Mouse (Mus musculus) limb, embryonic 10.5 days (tissue): ENCODE measurements around the gene Zscan10. TPM values are rescaled to one million over a fixed set of nuclear protein-coding genes. Genes with fewer than 3 reads are reported as not detected.
A peak's percentile ranks its signal among the peaks of the same experiment; 100 is the strongest.
"Not testable (repeated sequence)": the region's sequence is repeated elsewhere in the genome, so short reads cannot be mapped to it uniquely, and the experiment has no call there.

Source experiments
- DNase-seq: peaks from one replicate; pipeline ENCODE4 v3.0.0-alpha.2; 2017; ENCODE audit warnings: low spot score
- H3K27ac ChIP-seq: fragments of 300-500 bp; sonication (generic); 2 replicates; pipeline ENCODE4 v1.5.1; 2016; ENCODE audit warnings: mild to moderate bottlenecking
- H3K27me3 ChIP-seq: fragments of 300-500 bp; sonication (generic); 2 replicates; pipeline ENCODE4 v1.6.1; 2016; ENCODE audit warnings: low read depth, mild to moderate bottlenecking; ENCODE audit not compliant: poor library complexity, severe bottlenecking
- H3K36me3 ChIP-seq: fragments of 300-500 bp; sonication (generic); 2 replicates; pipeline ENCODE4 v1.6.1; 2016; ENCODE audit warnings: mild to moderate bottlenecking, moderate library complexity
- H3K4me1 ChIP-seq: fragments of 300-500 bp; sonication (generic); 2 replicates; pipeline ENCODE4 v1.6.1; 2016
- H3K4me3 ChIP-seq: fragments of 300-500 bp; sonication (generic); 2 replicates; pipeline ENCODE4 v1.5.1; 2016; ENCODE audit warnings: mild to moderate bottlenecking, moderate library complexity
- H3K9me3 ChIP-seq: fragments of 300-500 bp; sonication (generic); replicated peaks from 2 replicates; pipeline ENCODE4 v1.6.1; 2016; ENCODE audit warnings: mild to moderate bottlenecking
- WGBS: fragments of 180-500 bp; shearing (Covaris S2); methylation state at CpG from one replicate; pipeline ENCODE4 v1.1.7; 2016; 5-methylcytosine and 5-hydroxymethylcytosine counted together
- polyA plus RNA-seq: library from polyadenylated mRNA; unstranded; fragments of >200 nt; fragmentation: Nextera tagmentation; extraction: Ambion mirVana; gene quantifications from 2 replicates; pipeline ENCODE4 v1.2.1, GENCODE M21; 2016

Gene Zscan10
- polyA plus RNA-seq, 1 experiment from 2014 or later = 0.35 TPM

DNA sequence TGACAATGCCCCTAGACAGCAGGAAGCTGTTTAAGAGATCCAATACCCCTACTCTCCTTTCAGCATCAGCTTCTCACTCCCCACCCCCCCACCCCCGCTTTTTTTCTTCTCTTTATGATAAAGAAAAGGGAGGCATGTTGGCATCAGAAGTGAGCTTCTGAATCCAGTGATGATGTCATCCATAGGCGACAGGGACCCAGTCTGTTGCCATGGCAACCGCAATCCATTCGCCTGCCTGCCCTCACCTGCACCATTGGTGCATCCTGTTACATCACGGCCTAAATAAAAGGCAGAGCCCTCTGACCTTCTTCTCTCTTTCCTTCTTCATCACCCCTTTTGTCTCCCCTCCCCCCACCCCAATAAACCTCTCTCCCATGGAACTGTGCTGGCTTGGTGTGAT, 32.3 kb upstream of the Zscan10 start:
- 37% methylated on average over 5 of the region's 5 CpGs for WGBS

DNA sequence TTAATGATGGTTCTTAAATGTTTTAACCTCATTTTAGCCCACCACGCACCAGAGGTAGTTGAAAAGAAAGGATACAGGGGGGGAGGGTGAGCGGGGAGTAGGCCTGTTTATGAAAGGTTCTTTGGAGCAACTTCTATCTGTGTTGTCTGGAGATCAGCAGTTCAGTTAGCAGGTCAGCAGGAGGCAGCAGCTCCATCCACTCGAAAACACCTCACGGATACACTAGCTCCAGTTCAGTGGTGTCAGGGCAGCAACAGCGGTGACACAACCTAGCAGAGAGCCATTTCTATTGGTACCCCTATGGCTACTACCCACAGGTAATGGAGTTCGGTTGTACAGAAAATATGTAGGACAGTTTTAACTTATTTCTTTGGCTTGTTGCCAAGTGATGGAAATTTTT, 30.6 kb upstream of the Zscan10 start:
- Histone ChIP-seq H3K36me3 (peaks cover 26% of the 10 kb centered on the region), H3K4me3 (no peak overlapping the region), H3K4me1 (peaks cover 1% of the 10 kb centered on the region), H3K9me3 (no peaks in the 10 kb centered on the region), H3K27me3 (no peaks in the 10 kb centered on the region), H3K27ac (no peak overlapping the region)
- WGBS = 45% methylated on average over 6 of the region's 6 CpGs
- DNase-seq = no peak

More for the DNA sequence above, 32.3 kb upstream of the Zscan10 start:
- Histone ChIP-seq H3K27me3 (no peaks in the 10 kb centered on the region), H3K4me3 (no peak overlapping the region), H3K9me3 (no peaks in the 10 kb centered on the region), H3K36me3 (peaks cover 10% of the 10 kb centered on the region), H3K4me1 (peaks cover 6% of the 10 kb centered on the region), H3K27ac (no peak overlapping the region)
- no peak for DNase-seq

DNA sequence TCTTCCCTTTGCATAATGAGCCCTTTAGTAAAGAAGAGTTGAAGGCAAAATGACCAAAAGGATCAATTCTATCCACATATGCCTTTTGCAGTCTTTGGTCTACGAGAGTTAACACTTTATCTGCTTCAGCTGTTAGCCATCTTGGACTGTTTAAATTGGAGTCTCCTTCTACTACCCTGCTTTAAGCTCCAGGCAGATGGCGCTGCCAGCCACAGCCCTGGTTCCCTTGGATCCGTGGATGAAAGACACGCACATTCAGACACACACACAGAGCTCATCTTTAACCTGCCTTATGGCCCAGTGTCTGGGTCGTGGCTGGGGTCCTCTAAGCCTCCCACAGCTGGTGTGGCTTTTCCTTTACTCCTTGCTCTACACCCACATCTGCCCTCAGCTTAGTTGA, 29.6 kb upstream of the Zscan10 start:
- DNase-seq = no peak
- H3K27ac ChIP-seq = no peak overlapping the region
- no peaks in the 10 kb centered on the region for H3K9me3 ChIP-seq
- no peak overlapping the region for H3K4me3 ChIP-seq
- H3K27me3 ChIP-seq = no peaks in the 10 kb centered on the region
- no peaks in the 10 kb centered on the region for H3K4me1 ChIP-seq
- 28% methylated on average over 5 of the region's 5 CpGs for WGBS
- H3K36me3 ChIP-seq = peaks cover 36% of the 10 kb centered on the region

DNA sequence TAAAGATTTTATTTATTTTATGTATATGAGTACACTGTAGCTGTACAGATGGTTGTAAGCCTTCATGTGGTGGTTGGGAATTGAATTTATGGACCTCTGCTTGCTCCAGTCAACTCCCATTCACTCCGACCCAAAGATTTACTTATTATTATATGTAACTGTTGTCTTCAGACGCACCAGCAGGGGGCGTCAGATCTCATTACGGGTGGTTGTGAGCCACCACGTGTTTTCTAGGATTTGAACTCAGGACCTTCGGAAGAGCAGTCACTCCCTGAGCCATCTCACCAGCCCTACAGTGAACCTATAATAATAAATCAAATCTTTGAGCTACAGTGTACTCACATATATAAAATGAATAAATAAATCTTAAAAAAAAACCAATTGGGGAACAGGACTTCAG, 28.6 kb upstream of the Zscan10 start:
- Histone ChIP-seq H3K36me3 (peaks cover 46% of the 10 kb centered on the region), H3K27me3 (no peaks in the 10 kb centered on the region), H3K27ac (no peak overlapping the region), H3K4me1 (no peaks in the 10 kb centered on the region), H3K9me3 (no peaks in the 10 kb centered on the region; the same call in 1 of the 2 replicates), H3K4me3 (no peak overlapping the region)
- DNase-seq = no peak
- 84% methylated on average over 6 of the region's 6 CpGs for WGBS

DNA sequence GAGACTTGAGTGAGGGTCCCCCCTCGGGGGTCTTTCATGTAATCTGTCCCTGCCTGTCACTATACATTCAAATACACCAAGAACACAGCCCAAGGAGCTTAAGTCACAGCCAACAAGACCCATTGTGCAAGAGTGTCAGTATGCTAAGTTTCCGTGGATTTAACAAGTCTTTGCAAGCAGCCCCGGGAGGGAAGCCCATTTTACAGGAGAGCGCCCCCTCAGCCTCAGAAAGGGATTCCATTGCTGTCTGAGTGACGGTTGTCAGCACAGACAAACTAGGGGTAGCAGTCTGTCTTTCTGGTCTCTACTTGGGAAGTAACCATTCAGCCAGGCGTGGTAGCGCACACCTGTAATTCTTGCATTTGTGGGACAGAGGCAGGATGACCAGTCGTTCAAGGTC, 26.5 kb upstream of the Zscan10 start:
- Histone ChIP-seq H3K4me3 (no peak overlapping the region), H3K27me3 (no peaks in the 10 kb centered on the region), H3K36me3 (peaks cover 64% of the 10 kb centered on the region), H3K4me1 (no peaks in the 10 kb centered on the region), H3K27ac (no peak overlapping the region), H3K9me3 (no peaks in the 10 kb centered on the region; the same call in 1 of the 2 replicates)
- DNase-seq = no peak
- 92% methylated on average over 8 of the region's 8 CpGs for WGBS

- H3K36me3 ChIP-seq = peaks cover 83% of the 10 kb centered on the region
- H3K4me3 ChIP-seq = no peak overlapping the region
- H3K4me1 ChIP-seq = no peaks in the 10 kb centered on the region
- no peak for DNase-seq
- no peaks in the 10 kb centered on the region for H3K27me3 ChIP-seq
- no peaks in the 10 kb centered on the region; the same call in 1 of the 2 replicates for H3K9me3 ChIP-seq
- H3K27ac ChIP-seq = no peak overlapping the region
- 95% methylated on average over 38 of the region's 38 CpGs for WGBS
Observed at GRCm38 (mm10) chr17:23575951-23576552, 24.6 kb upstream of the Zscan10 start.

DNA sequence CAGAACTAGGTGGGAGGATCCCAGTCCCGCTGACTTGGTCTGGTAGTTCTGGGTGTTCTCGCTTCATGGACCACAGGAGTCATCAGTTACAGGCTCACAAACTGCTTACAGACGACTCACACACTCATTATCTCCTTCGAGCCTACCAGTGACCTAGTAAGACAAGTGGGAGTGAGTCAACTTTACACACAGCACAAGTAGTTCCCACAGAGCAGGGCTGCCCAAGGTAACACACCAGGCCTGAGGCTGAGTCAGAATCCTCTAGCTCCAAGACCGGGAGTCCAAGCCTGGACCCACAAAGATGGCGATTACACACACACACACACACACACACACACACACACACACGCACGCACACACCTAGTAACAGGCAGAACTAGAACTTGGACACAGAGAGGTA, 15.9 kb upstream of the Zscan10 start:
- H3K36me3 ChIP-seq = peaks cover 37% of the 10 kb centered on the region
- H3K27me3 ChIP-seq = no peaks in the 10 kb centered on the region
- peak overlapping the region; percentile 77 for H3K4me3 ChIP-seq
- H3K9me3 ChIP-seq = no peaks in the 10 kb centered on the region
- H3K4me1 ChIP-seq = peaks cover 25% of the 10 kb centered on the region
- no peak for DNase-seq
- WGBS = 89% methylated on average over 8 of the region's 8 CpGs
- no peak overlapping the region for H3K27ac ChIP-seq

GRCm38 (mm10) chr17:23585721-23586491, 14.8 kb upstream of the Zscan10 start:
- WGBS = under 1% methylated on average over 22 of the region's 22 CpGs
- H3K27me3 ChIP-seq = no peaks in the 10 kb centered on the region

DNA sequence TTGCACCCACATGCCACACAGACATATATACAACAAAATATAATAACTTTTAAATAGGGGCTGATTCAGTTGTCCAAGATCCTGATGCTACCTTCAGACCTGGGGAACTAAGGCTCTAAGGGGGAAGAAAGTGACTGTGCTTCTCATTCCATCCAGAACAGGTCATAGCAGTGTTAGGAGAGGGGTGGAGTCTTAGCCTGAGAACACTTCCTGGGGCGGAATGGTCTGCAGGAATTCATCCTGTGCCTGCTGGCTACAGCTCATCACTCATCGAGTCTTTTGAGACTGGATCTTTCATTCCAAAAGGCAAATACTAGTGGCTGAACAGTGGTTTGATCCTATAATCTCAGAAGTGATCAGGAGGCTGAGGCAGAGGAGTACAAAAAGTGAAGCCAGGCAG, 13.4 kb upstream of the Zscan10 start:
- Histone ChIP-seq H3K9me3 (no peaks in the 10 kb centered on the region), H3K36me3 (peaks cover 15% of the 10 kb centered on the region), H3K27me3 (no peaks in the 10 kb centered on the region), H3K27ac (no peak overlapping the region), H3K4me1 (peaks cover 27% of the 10 kb centered on the region), H3K4me3 (no peak overlapping the region)
- WGBS = 78% methylated on average over 2 of the region's 2 CpGs
- DNase-seq = no peak

More at GRCm38 (mm10) chr17:23585721-23586491, 14.8 kb upstream of the Zscan10 start:
- peak; percentile 78 for DNase-seq
- Histone ChIP-seq H3K4me1 (peaks cover 25% of the 10 kb centered on the region), H3K9me3 (no peaks in the 10 kb centered on the region), H3K27ac (peak overlapping the region; percentile 85), H3K4me3 (peak overlapping the region; percentile 77), H3K36me3 (peaks cover 26% of the 10 kb centered on the region)

GRCm38 (mm10) chr17:23592208-23592925, 8.3 kb upstream of the Zscan10 start:
- Histone ChIP-seq H3K27ac (peak overlapping the region; percentile 88), H3K9me3 (no peaks in the 10 kb centered on the region), H3K27me3 (no peaks in the 10 kb centered on the region), H3K4me3 (peak overlapping the region; percentile 62), H3K4me1 (peaks cover 4% of the 10 kb centered on the region), H3K36me3 (no peaks in the 10 kb centered on the region)
- DNase-seq = peak; percentile 100
- 8% methylated on average over 34 of the region's 34 CpGs for whole genome bisulfite sequencing

DNA sequence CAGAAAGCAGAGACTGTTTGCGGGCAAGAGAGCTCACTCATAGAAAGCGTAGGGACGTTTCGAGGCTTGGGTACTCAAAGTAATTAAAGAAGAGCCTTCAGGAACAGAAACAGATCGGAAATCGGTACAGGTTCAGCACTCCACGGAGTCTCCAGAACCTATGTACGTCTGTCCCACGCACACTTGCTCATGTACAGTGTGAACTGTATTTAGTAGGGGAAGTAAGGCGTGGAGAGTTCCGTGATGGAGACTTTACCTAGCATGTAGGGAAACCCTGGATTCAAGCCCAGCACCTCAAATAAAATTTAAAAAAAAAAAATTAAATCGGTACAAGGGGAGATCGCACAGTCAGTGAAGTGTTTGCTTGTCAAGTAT, 7.7 kb upstream of the Zscan10 start:
- no peaks in the 10 kb centered on the region for H3K9me3 ChIP-seq
- H3K36me3 ChIP-seq = no peaks in the 10 kb centered on the region
- peaks cover 4% of the 10 kb centered on the region for H3K4me1 ChIP-seq
- no peak for DNase-seq
- H3K27ac ChIP-seq = peak overlapping the region; percentile 88
- H3K27me3 ChIP-seq = no peaks in the 10 kb centered on the region
- H3K4me3 ChIP-seq = peak overlapping the region; percentile 62
- WGBS = 13% methylated on average over 13 of the region's 13 CpGs

DNA sequence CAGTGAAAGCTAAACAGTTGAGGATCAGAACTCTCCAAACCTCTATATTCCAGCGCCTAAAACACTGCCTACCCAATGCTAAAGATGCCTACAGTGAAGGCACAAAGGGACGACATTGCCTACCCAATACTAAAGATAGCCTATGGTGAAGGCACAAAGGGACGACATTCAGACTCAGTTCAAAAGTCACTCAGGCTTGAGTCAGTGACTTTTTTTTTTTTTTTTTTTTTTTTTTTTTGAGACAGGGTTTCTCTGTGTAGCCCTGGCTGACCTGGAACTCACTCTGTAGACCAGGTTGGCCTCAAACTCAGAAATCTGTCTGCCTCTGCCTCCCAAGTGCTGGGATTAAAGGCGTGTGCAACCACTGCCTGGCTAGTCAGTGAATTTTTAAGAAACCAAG, 5.5 kb upstream of the Zscan10 start:
- H3K9me3 ChIP-seq, H3K27ac ChIP-seq, H3K36me3 ChIP-seq, DNase-seq, H3K4me3 ChIP-seq, H3K27me3 ChIP-seq: not testable (repeated sequence)
- peaks cover 25% of the 10 kb centered on the region for H3K4me1 ChIP-seq
- 81% methylated on average over 4 of the region's 4 CpGs for WGBS
